In genomic region chr13:114150856-114151697, GRCm38 (mm10) we compare ENCODE assay signal across 18 mouse cellular contexts.
DNase-seq lines count a peak whose midpoint lies in the region; ATAC-seq and TF ChIP-seq lines count a peak whose summit lies in the region.
"Had no signal": no experiment of that assay in that cellular context is flagged by ENCODE, and none has a peak within 500 bp of the region (broad histone marks: within the 10 kb centered on the region; RNA-seq: fewer than 3 reads in every experiment).

No protein-coding gene starts in this region.

- no peaks in the 10 kb centered on the region for H3K9me3 ChIP-seq in forebrain, embryonic 11.5 days (ENCODE audit: control insufficient read depth, low read length)
- H3K9me3 ChIP-seq in forebrain, embryonic 10.5 days = no peaks in the 10 kb centered on the region
- no peaks in the 10 kb centered on the region for H3K9me3 ChIP-seq in liver, postnatal 0 days (ENCODE audit: low read length)
- H3K9me3 ChIP-seq: kidney, embryonic 15.5 days; liver, embryonic 13.5 days; midbrain, embryonic 15.5 days; neural tube, embryonic 12.5 days had no signal

- peak; percentile 36 for DNase-seq in forebrain, embryonic 11.5 days (ENCODE audit: low spot score)
- no peak for DNase-seq in forebrain, embryonic 10.5 days (ENCODE audit: extremely low spot score, low spot score)
- DNase-seq in CD4-positive helper T cell, adult 2 months (ENCODE audit: low read depth, low spot score) = peak; percentile 14
- DNase-seq in thymus, postnatal 10 days (ENCODE audit: low spot score in 2 of 2) = peak; percentile 50 to 53
- DNase-seq in spleen, postnatal 14 days (ENCODE audit: low spot score in 2 of 2) = no peak
- DNase-seq in liver, postnatal 0 days = no peak
- DNase-seq in frontal cortex, postnatal 36 days (ENCODE audit: low spot score in 2 of 2) = no peak
- DNase-seq: cerebellum, adult 9-11 months; heart, adult 2 months; heart, postnatal 14 days; layer of hippocampus, postnatal 36 days; liver, embryonic 13.5 days had no signal

- no peaks in the 10 kb centered on the region for H3K4me1 ChIP-seq in forebrain, embryonic 11.5 days (replicated peaks; ENCODE audit: control insufficient read depth, insufficient read depth, low read length)
- H3K4me1 ChIP-seq in forebrain, embryonic 10.5 days = no peaks in the 10 kb centered on the region
- H3K4me1 ChIP-seq in liver, postnatal 0 days (ENCODE audit: insufficient read depth) = no peaks in the 10 kb centered on the region
- H3K4me1 ChIP-seq: liver, embryonic 13.5 days; midbrain, embryonic 15.5 days; neural tube, embryonic 12.5 days had no signal

- no peak overlapping the region for H3K9ac ChIP-seq in forebrain, embryonic 11.5 days (ENCODE audit: low read length)
- no peak overlapping the region for H3K9ac ChIP-seq in liver, postnatal 0 days (replicated peaks)
- H3K9ac ChIP-seq: hindbrain, embryonic 14.5 days; kidney, embryonic 15.5 days; liver, embryonic 13.5 days; midbrain, embryonic 15.5 days; neural tube, embryonic 12.5 days had no signal

- H3K36me3 ChIP-seq in forebrain, embryonic 11.5 days (ENCODE audit: control insufficient read depth, insufficient read depth, low read length) = no peaks in the 10 kb centered on the region
- peaks cover 7% of the 10 kb centered on the region for H3K36me3 ChIP-seq in forebrain, embryonic 10.5 days (replicated peaks)
- H3K36me3 ChIP-seq in liver, postnatal 0 days (replicated peaks; ENCODE audit: insufficient read depth, low read length) = no peaks in the 10 kb centered on the region
- H3K36me3 ChIP-seq: midbrain, embryonic 15.5 days; neural tube, embryonic 12.5 days had no signal

- no peaks in the 10 kb centered on the region for H3K27me3 ChIP-seq in forebrain, embryonic 11.5 days (ENCODE audit: control insufficient read depth, insufficient read depth, low read length)
- H3K27me3 ChIP-seq in forebrain, embryonic 10.5 days (ENCODE audit: poor library complexity, severe bottlenecking) = no peaks in the 10 kb centered on the region
- no peaks in the 10 kb centered on the region for H3K27me3 ChIP-seq in liver, postnatal 0 days (ENCODE audit: insufficient read depth, low read length)
- H3K27me3 ChIP-seq: kidney, embryonic 15.5 days; liver, embryonic 13.5 days; midbrain, embryonic 15.5 days; neural tube, embryonic 12.5 days had no signal

- no peak for ATAC-seq in forebrain, embryonic 11.5 days (replicated peaks; ENCODE audit: low FRiP score)
- ATAC-seq in megakaryocyte progenitor cell, adult 5-6 weeks (replicated peaks; ENCODE audit: poor library complexity) = 0 out of 2 replicates have a peak, but pooled peaks have one; percentile 29
- ATAC-seq in liver, postnatal 0 days = no peak
- ATAC-seq: intestine, embryonic 16.5 days; midbrain, embryonic 15.5 days had no signal

- TF ChIP-seq EP300 in liver, postnatal 0 days (IDR thresholded peaks at IDR 0.05; ENCODE audit: low read depth) = no peak

- no peak overlapping the region for H3K27ac ChIP-seq in forebrain, embryonic 11.5 days (ENCODE audit: low read depth, low read length)
- H3K27ac ChIP-seq in forebrain, embryonic 10.5 days = no peak overlapping the region
- no peak overlapping the region for H3K27ac ChIP-seq in liver, postnatal 0 days (ENCODE audit: low read depth)
- H3K27ac ChIP-seq: heart, adult 2 months; hindbrain, embryonic 14.5 days; kidney, embryonic 15.5 days; liver, embryonic 13.5 days; midbrain, embryonic 15.5 days; neural tube, embryonic 12.5 days had no signal

- no peak for TF ChIP-seq CTCF in liver, postnatal 0 days (IDR thresholded peaks at IDR 0.05; ENCODE audit: low read depth)

- 94% methylated on average over 16 of the region's 16 CpGs for WGBS in forebrain, embryonic 11.5 days
- 94% methylated on average over 16 of the region's 16 CpGs for WGBS in forebrain, embryonic 10.5 days
- 62% methylated on average over 16 of the region's 16 CpGs for WGBS in liver, postnatal 0 days (ENCODE audit: insufficient replicate concordance)

- H3K4me3 ChIP-seq in forebrain, embryonic 11.5 days (ENCODE audit: low read depth, low read length) = no peak overlapping the region
- H3K4me3 ChIP-seq in forebrain, embryonic 10.5 days = no peak overlapping the region
- H3K4me3 ChIP-seq in liver, postnatal 0 days (ENCODE audit: low read depth, low read length) = no peak overlapping the region
- H3K4me3 ChIP-seq: heart, adult 2 months; kidney, embryonic 15.5 days; liver, embryonic 13.5 days; midbrain, embryonic 15.5 days; neural tube, embryonic 12.5 days had no signal

- H3K4me2 ChIP-seq in forebrain, embryonic 11.5 days (ENCODE audit: low read depth, low read length, severe bottlenecking) = no peak overlapping the region
- no peak overlapping the region for H3K4me2 ChIP-seq in liver, postnatal 0 days (ENCODE audit: low read depth, low read length)
- H3K4me2 ChIP-seq: hindbrain, embryonic 14.5 days; kidney, embryonic 15.5 days; liver, embryonic 13.5 days; midbrain, embryonic 15.5 days; neural tube, embryonic 12.5 days had no signal

Comparison
In these comparisons a context has a peak if more than half of its experiments do, and no peak if none do; other contexts are left out.
1. DNase-seq: peak in forebrain, embryonic 11.5 days (single experiment), CD4-positive helper T cell, adult 2 months (single experiment) and thymus, postnatal 10 days (2 of 2); none in forebrain, embryonic 10.5 days (single experiment), spleen, postnatal 14 days (0 of 2), liver, postnatal 0 days (single experiment) and frontal cortex, postnatal 36 days (0 of 2).